Mouse (Mus musculus) midbrain, embryonic 10.5 days (tissue): ENCODE measurements around the gene Narf. TPM values are rescaled to one million over a fixed set of nuclear protein-coding genes. Genes with fewer than 3 reads are reported as not detected.

ENCODE experiments used
- DNase-seq: peaks from one replicate; pipeline ENCODE4 v3.0.0-alpha.2; 2017; ENCODE audit warnings: low spot score
- H3K27ac ChIP-seq: fragments of 300-500 bp; sonication (generic); replicated peaks from 2 replicates; pipeline ENCODE4 v1.5.1; 2016; ENCODE audit warnings: mild to moderate bottlenecking
- H3K27me3 ChIP-seq: fragments of 300-500 bp; sonication (generic); 2 replicates; pipeline ENCODE4 v1.6.1; 2016; ENCODE audit warnings: low read depth, mild to moderate bottlenecking; ENCODE audit not compliant: poor library complexity, severe bottlenecking
- H3K36me3 ChIP-seq: fragments of 300-500 bp; sonication (generic); 2 replicates; pipeline ENCODE4 v1.6.1; 2016; ENCODE audit warnings: mild to moderate bottlenecking, moderate library complexity
- H3K4me1 ChIP-seq: fragments of 300-500 bp; sonication (generic); 2 replicates; pipeline ENCODE4 v1.6.1; 2016
- H3K4me3 ChIP-seq: fragments of 300-500 bp; sonication (generic); 2 replicates; pipeline ENCODE4 v1.5.1; 2016; ENCODE audit warnings: mild to moderate bottlenecking, moderate library complexity
- H3K9me3 ChIP-seq: fragments of 300-500 bp; sonication (generic); replicated peaks from 2 replicates; pipeline ENCODE4 v1.6.1; 2016; ENCODE audit warnings: mild to moderate bottlenecking
- WGBS: fragments of 180-500 bp; shearing (Covaris S2); methylation state at CpG from one replicate; pipeline ENCODE4 v1.1.7; 2016; 5-methylcytosine and 5-hydroxymethylcytosine counted together
- polyA plus RNA-seq: library from polyadenylated mRNA; unstranded; fragments of >200 nt; fragmentation: Nextera tagmentation; extraction: Ambion mirVana; gene quantifications from 2 replicates; pipeline ENCODE4 v1.2.1, GENCODE M21; 2016

Narf gene
- polyA plus RNA-seq, 1 experiment from 2014 or later: 59.3 TPM

DNA sequence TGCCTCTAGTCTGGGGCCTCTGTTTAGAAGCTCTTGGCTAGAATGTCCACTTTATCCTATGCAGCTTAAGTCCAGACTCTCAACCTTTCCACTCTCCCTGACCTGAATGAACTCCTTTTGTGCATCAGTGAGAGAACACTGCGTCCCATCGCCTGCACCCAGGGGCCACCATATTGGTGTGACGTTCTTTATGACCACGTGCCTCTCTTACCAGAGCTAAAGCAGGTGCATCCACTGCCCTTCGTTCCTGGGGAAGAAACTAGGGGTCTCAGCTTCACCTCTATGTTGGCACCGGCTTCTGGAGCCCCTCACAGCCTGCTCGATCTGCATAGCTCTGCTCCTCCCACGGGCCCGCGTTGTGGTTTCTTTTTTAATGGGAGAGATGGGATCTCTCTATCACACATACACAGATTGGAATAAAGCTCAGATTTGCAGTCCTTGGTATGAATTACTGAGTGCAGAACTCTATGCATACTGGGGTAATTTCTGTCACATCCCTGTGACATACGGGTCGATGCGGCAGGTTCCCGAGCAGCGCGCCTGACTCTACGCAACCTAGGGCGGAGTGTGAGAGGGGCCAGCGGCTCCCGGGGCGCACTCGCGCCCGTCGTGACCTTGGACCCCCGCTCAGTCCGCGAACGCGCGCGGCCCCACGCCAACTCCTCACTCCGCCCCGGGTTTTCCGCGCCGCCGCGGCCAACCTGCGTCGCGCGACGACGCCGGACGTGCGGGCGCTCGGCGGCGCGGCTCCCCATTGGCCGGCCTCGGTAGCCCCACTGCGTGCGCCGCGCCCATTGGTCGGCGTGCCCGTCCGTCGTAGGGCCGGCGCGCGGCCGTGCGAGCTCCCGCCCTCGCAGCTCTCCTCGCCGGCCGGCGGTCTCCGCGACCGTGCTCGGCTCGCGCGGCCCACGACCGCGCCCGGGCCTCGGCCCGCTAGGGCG, 22.4 kb downstream of the Narf start, which contains the start of gene Foxk2:
Foxk2 (plus strand) TSS at position 831 of the 941 bp plus-strand sequence.
- under 1% methylated on average over 91 of the region's 91 CpGs for WGBS
- DNase-seq: peak; percentile 87
- Histone ChIP-seq H3K4me1 (peaks cover 32% of the 10 kb centered on the region), H3K36me3 (peaks cover 56% of the 10 kb centered on the region), H3K27me3 (no peaks in the 10 kb centered on the region), H3K9me3 (no peaks in the 10 kb centered on the region), H3K27ac (peak within 1 kb of the TSS; percentile 96), H3K4me3 (peak within 1 kb of the TSS; percentile 99)

DNA sequence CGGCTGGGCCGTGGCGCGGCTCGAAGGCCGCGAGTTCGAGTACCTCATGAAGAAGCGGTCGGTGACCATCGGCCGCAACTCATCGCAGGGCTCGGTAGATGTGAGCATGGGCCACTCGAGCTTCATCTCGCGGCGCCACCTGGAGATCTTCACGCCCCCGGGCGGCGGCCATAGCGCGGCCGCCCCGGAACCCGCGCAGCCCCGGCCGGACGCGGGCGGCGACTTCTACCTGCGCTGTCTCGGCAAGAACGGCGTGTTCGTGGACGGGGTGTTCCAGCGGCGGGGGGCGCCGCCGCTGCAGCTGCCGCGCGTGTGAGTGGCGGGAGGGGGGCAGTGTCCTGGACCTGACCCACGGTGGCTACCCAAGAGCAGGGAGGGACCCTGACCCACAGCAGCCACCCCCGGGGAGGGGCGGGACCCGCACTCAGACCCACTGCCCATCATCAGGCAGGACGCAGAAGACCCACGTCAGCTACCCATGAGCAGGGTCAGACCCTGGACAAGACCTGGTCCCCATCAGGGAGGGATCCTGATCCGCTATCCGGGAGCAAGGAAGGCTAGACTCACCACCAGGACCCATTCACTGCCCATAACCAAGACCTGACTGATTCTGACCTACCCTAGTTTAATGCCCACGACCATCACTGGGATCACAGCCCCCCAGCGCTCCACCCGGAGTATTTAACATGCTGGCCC, 23.3 kb downstream of the Narf start:
- Histone ChIP-seq H3K27me3 (no peaks in the 10 kb centered on the region), H3K36me3 (peaks cover 56% of the 10 kb centered on the region), H3K9me3 (no peaks in the 10 kb centered on the region), H3K4me3 (peak overlapping the region; percentile 99), H3K27ac (peak overlapping the region; percentile 96), H3K4me1 (peaks cover 32% of the 10 kb centered on the region)
- DNase-seq: peak; percentile 43
- WGBS: under 1% methylated on average over 59 of the region's 60 CpGs

DNA sequence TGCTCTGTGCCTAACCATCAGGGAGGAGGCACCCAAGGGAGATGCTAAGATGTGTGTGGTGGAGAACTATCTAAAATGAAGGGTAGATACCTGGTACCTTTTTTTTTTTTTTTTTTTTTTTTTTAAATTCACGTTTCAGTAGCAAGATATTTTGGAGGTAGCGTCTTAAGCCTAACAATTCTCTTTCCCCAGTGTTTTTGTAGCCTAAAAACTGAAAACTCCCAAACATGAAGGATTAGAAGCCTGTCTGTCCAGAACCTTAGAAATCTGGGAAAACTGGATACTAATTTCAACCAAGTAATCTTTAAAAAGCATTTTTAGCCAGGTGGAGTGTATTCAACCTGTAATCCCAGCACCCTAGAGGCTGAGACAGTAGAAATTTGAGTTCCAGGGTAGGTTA, 24.0 kb downstream of the Narf start:
- Histone ChIP-seq H3K27me3 (no peaks in the 10 kb centered on the region), H3K36me3 (peaks cover 56% of the 10 kb centered on the region), H3K27ac (peak overlapping the region; percentile 96), H3K4me1 (peaks cover 32% of the 10 kb centered on the region), H3K4me3 (peak overlapping the region; percentile 99), H3K9me3 (no peaks in the 10 kb centered on the region)
- WGBS: 59% methylated on average over 2 of the region's 2 CpGs
- DNase-seq: no peak

DNA sequence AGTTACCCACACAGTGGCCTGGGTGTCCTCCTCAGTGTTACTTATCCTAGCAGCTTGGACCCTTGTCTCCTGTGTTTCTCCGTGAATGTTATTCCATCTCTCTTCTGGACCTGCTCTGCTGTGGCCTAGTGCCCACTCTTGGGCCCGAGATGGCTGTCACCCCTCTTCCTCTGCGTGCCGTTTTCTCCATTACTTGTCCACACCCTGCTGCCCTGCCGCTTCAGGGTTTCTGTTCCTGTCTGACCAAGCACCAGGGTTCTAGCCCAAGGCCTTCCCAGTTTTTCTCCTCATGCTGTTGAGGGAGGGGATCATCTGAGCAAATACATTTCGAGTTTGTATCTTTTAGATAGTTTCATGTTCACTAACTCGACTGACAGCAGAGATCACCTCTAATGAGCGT, 40.5 kb downstream of the Narf start:
- 94% methylated on average over 8 of the region's 8 CpGs for WGBS
- no peak for DNase-seq
- Histone ChIP-seq H3K4me3 (no peak overlapping the region), H3K27ac (no peak overlapping the region), H3K4me1 (no peaks in the 10 kb centered on the region), H3K9me3 (no peaks in the 10 kb centered on the region), H3K27me3 (no peaks in the 10 kb centered on the region), H3K36me3 (peaks cover 54% of the 10 kb centered on the region)

DNA sequence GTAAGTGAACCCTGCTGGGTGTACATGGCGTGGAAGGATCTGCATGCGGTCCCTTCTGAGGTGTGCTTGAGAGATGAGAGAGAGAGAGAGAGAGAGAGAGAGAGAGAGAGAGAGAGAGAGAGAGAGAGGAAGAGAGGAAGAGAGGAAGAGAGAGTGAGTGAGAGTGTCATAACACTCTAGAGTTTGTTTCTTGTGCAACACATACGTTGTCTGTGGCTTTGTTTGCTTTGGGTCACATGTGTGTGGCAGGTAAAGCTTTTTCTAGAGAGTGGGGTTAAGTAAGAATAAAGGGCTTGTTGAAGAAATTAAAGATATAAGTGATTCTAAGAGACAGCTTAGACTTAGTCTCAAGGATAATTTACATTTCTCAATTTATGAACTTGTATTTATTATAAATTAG, 41.0 kb downstream of the Narf start:
- Histone ChIP-seq H3K4me3 (no peak overlapping the region), H3K4me1 (no peaks in the 10 kb centered on the region), H3K27ac (no peak overlapping the region), H3K36me3 (peaks cover 52% of the 10 kb centered on the region), H3K9me3 (no peaks in the 10 kb centered on the region), H3K27me3 (no peaks in the 10 kb centered on the region)
- no peak for DNase-seq
- WGBS: 94% methylated on average over 3 of the region's 3 CpGs

DNA sequence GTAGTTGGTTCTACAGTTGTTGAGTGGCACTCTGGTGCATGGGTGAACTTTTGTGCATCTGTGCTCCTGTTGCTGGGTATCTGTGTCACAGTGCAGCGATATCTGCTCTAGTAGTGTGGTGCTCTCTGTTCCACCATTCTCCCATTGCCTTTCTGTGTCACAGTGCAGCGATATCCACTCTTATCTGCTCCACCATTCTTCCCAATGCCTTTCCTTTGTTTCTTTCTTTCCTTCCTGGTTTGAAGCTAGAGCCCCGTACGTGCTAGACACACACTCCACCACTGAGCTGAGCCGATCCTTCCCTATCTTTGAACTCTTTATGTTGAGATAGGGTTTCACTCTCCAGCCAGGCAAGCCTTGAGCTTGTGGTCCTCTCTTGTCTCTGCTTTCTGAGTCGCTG, 45.9 kb downstream of the Narf start:
- no peak overlapping the region for H3K27ac ChIP-seq
- H3K27me3 ChIP-seq: no peaks in the 10 kb centered on the region
- no peak overlapping the region for H3K4me3 ChIP-seq
- H3K4me1 ChIP-seq: no peaks in the 10 kb centered on the region
- DNase-seq: no peak
- WGBS: 87% methylated on average over 6 of the region's 6 CpGs
- peaks cover 68% of the 10 kb centered on the region for H3K36me3 ChIP-seq
- H3K9me3 ChIP-seq: no peaks in the 10 kb centered on the region

DNA sequence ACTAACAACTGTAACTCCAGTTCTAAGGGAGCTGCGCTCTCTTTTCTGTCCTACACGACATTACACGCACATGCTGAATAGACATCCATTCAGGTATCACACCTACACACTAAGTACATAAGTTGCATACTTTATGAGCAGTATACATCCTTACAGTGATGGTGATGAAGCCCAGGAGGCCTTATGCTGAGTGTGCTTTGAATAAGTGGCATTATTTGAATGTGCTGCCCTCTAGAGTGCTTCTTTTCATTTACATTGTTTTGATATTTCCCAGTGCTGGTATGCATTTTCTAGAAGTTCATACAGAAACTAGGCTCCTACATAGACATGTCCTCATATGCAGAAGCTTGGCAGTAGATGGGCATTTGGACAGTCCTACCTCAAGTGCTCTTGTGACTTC, 52.8 kb downstream of the Narf start:
- H3K27ac ChIP-seq: no peak overlapping the region

DNA sequence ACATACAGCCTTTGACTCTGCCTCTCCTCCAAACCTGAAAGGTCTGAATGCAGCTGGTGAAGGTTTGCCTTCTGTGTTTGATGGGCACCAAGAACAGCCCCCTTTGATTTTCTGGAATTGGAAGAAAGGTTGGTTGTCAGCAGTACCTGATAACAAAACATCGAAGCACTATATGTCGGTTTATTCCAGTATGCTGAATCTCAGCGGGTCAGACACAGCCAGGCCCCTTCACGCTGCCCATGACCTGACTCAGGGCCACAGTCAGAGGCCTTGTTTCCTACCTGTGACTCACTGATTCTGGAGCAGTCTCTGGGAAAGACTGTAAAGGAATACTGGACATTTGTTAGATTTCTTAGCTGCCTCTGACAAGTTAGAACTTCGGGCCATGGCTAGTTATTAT, 57.7 kb downstream of the Narf start:
- Histone ChIP-seq H3K9me3 (no peaks in the 10 kb centered on the region), H3K4me1 (no peaks in the 10 kb centered on the region), H3K27ac (no peak overlapping the region), H3K36me3 (peaks cover 99% of the 10 kb centered on the region), H3K27me3 (no peaks in the 10 kb centered on the region), H3K4me3 (no peak overlapping the region)
- 93% methylated on average over 5 of the region's 5 CpGs for WGBS
- DNase-seq: no peak

More for the DNA sequence above, 52.8 kb downstream of the Narf start:
- Histone ChIP-seq H3K36me3 (peaks cover 100% of the 10 kb centered on the region), H3K4me1 (no peaks in the 10 kb centered on the region), H3K4me3 (no peak overlapping the region), H3K9me3 (no peaks in the 10 kb centered on the region), H3K27me3 (no peaks in the 10 kb centered on the region)
- DNase-seq: no peak
- 95% methylated on average over 3 of the region's 3 CpGs for WGBS

DNA sequence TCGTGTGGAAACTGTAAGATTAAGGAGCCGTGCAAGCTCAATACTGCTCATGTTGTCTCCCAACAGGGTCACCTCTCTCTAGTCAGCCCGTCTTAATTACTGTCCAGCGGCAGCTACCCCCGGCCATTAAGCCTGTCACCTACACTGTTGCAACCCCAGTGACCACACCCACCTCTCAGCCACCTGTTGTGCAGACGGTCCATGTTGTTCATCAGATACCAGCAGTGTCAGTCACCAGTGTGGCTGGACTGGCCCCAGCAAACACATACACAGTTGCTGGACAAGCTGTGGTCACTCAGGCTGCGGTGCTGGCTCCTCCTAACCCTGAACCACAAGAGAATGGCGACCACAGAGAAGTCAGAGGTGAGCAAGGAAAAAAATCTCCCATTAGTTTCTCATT, 61.4 kb downstream of the Narf start:
- H3K9me3 ChIP-seq: no peaks in the 10 kb centered on the region
- H3K4me3 ChIP-seq: no peak overlapping the region
- H3K36me3 ChIP-seq: peaks cover 99% of the 10 kb centered on the region
- no peak overlapping the region for H3K27ac ChIP-seq
- H3K4me1 ChIP-seq: no peaks in the 10 kb centered on the region
- DNase-seq: no peak
- 94% methylated on average over 8 of the region's 8 CpGs for WGBS
- no peaks in the 10 kb centered on the region for H3K27me3 ChIP-seq

DNA sequence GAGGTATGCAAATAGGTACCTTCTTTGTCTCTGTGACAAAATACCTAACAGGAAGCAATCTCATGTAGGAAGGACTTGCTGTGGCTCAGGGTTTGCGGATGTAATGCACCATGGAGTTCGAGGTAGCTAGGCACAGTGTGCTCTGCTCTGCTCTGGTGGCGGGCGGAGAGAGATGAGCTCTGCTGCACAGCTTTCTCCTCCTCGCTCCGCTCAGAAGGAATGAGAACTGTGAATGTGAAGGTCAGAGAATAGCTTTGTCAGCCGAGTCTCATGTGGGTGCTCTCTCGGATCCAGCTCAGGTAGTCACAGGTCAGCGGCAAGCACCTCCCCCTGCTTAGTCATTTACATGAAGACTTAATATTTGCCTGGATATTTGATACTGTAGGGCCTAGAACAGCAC, 63.2 kb downstream of the Narf start:
- no peak overlapping the region for H3K4me3 ChIP-seq
- H3K4me1 ChIP-seq: no peaks in the 10 kb centered on the region
- DNase-seq: no peak
- no peak overlapping the region for H3K27ac ChIP-seq
- H3K9me3 ChIP-seq: no peaks in the 10 kb centered on the region
- H3K27me3 ChIP-seq: no peaks in the 10 kb centered on the region
- peaks cover 99% of the 10 kb centered on the region for H3K36me3 ChIP-seq
- 92% methylated on average over 9 of the region's 9 CpGs for WGBS

DNA sequence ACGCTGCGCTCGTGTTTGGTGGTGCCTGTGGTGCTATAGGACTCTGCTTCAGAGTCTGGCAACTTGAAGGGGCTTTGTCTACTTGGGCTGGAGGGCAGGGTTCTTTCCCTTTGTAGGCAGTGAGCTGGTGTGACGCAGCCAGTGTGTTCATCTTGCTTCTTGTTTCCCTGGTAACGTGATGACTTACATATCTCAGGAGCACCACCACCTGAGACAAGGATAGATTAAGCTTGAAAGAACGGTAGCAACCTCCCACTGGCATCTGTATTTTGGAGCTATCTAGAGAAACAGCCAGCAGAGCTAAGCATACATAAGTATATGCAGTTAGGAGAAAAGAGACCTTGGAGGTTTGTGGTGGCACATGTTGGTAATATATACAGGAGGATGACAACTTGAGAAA, 68.3 kb downstream of the Narf start:
- Histone ChIP-seq H3K4me1 (no peaks in the 10 kb centered on the region), H3K4me3 (no peak overlapping the region), H3K9me3 (peaks cover 7% of the 10 kb centered on the region; the same call in 1 of the 2 replicates), H3K27me3 (no peaks in the 10 kb centered on the region), H3K36me3 (peaks cover 100% of the 10 kb centered on the region), H3K27ac (no peak overlapping the region)
- 95% methylated on average over 6 of the region's 6 CpGs for WGBS
- no peak for DNase-seq
